Mouse (Mus musculus) CH12.LX (cell line): ENCODE data around the gene Lypd6b.

Source experiments
- CHD2 ChIP-seq: IDR thresholded peaks from 2 replicates; pipeline ENCODE4 v1.6.1; 2011; ENCODE audit warnings: low read length, improper control_type of control experiment
- CTCF ChIP-seq, 2 experiments: IDR thresholded peaks in 1 of 2; conservative IDR thresholded peaks in 1 of 2; 2 replicates each; pipeline ENCODE4 v1.5.1; 2011 to 2012; ENCODE audit warnings: low read depth in 2 of 2, low read length in 2 of 2, improper control_type of control experiment in 1 of 2, inconsistent platforms in 1 of 2, mild to moderate bottlenecking in 1 of 2, moderate library complexity in 1 of 2
- EP300 ChIP-seq: IDR thresholded peaks from 2 replicates; pipeline ENCODE4 v1.6.1; 2011; ENCODE audit warnings: low read length, improper control_type of control experiment
- MXI1 ChIP-seq: IDR thresholded peaks from 2 replicates; pipeline ENCODE4 v1.6.1; 2011; ENCODE audit warnings: mild to moderate bottlenecking, low read depth, low read length, improper control_type of control experiment
- POLR2A ChIP-seq: IDR thresholded peaks from 2 replicates; pipeline ENCODE4 v1.6.1; 2011; ENCODE audit warnings: low read depth, mild to moderate bottlenecking, improper control_type of control experiment, low read length
- ZKSCAN1 ChIP-seq: IDR thresholded peaks from 2 replicates; pipeline ENCODE4 v1.6.1; 2012; ENCODE audit warnings: low read depth, inconsistent platforms, low read length, improper control_type of control experiment, borderline replicate concordance

- TF ChIP-seq ZKSCAN1 (no peak), EP300 (no peak), CHD2 (no peak), CTCF (conservative IDR thresholded peaks at IDR 0.05 in 1 of 2, IDR thresholded peaks at IDR 0.05 in 1 of 2; ENCODE audit: low read depth in 2 of 2, low read length in 2 of 2) (no peak), MXI1 (no peak), POLR2A (no peak)
Observed at GRCm38 (mm10) chr2:49816549-49816948, 29.1 kb downstream of the Lypd6b start.
